Mouse (Mus musculus): ENCODE measurements around the gene Sfta2.
A peak's percentile ranks its signal among the peaks of the same experiment; 100 is the strongest.

GRCm38 (mm10) chr17:35582900-35583299 is 18.4 kb upstream of the Sfta2 start:
- TF ChIP-seq CTCF (IDR thresholded peaks at IDR 0.05; ENCODE audit: low read depth) (peak; percentile 80), EP300 (IDR thresholded peaks at IDR 0.05; ENCODE audit: low read depth) (no peak)

Measured in liver, embryonic 14.5 days (tissue).